Mouse (Mus musculus): Measurements from ENCODE around the gene Zbtb7b. TPM values are rescaled to one million over a fixed set of nuclear protein-coding genes. Genes with fewer than 3 reads are reported as not detected.

Gene Zbtb7b
- polyA plus RNA-seq, 1 experiment, result 35.1 TPM

DNA sequence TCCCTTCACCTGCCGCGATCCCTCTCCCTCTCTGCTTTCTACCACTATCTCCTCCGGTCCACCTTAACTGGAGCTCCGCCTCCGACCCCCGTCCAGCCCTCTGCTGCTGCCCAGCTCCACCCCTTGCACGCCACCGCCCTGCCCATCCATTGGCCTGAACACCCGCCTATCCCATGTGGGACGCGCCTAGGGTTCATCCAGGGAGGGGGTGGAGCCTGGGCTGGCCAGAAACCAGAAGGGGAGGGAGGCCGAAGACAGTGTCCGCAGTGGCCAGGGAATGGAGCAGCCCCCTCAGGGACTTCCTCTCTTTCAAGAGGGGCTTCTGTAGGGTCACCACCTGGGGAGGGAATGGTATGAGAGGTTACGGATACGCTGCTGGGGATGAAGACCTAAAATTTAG is 971 bp downstream of the Zbtb7b start:
- peak overlapping the region; percentile 84 for H3K4me3 ChIP-seq (ENCODE audit: low read depth, low read length)
- H3K27me3 ChIP-seq (ENCODE audit: control insufficient read depth, insufficient read depth, low read length, poor library complexity, severe bottlenecking), result no peaks in the 10 kb centered on the region
- H3K27ac ChIP-seq (ENCODE audit: insufficient read depth, low read length), result peak overlapping the region; percentile 80; the same call in 1 of the 2 replicates
- TF ChIP-seq EP300 (IDR thresholded peaks at IDR 0.05; ENCODE audit: insufficient read depth, low read depth, low read length), result peak; percentile 55; the same call in 1 of the 2 replicates
- TF ChIP-seq CTCF (IDR thresholded peaks at IDR 0.05; ENCODE audit: low read depth, low read length), result no peak
- TF ChIP-seq POLR2A (IDR thresholded peaks at IDR 0.05; ENCODE audit: insufficient read depth, low read length), result no peak
- H3K4me1 ChIP-seq (ENCODE audit: control insufficient read depth, insufficient read depth, low read length), result peaks cover 2% of the 10 kb centered on the region
- H3K9ac ChIP-seq (ENCODE audit: low read depth, poor library complexity, severe bottlenecking), result peak overlapping the region; percentile 52
- H3K9me3 ChIP-seq (replicated peaks; ENCODE audit: control insufficient read depth, insufficient read depth, low read length, poor library complexity, severe bottlenecking), result no peaks in the 10 kb centered on the region
- no peaks in the 10 kb centered on the region for H3K36me3 ChIP-seq (ENCODE audit: control insufficient read depth, insufficient read depth, low read length, poor library complexity, severe bottlenecking)

DNA sequence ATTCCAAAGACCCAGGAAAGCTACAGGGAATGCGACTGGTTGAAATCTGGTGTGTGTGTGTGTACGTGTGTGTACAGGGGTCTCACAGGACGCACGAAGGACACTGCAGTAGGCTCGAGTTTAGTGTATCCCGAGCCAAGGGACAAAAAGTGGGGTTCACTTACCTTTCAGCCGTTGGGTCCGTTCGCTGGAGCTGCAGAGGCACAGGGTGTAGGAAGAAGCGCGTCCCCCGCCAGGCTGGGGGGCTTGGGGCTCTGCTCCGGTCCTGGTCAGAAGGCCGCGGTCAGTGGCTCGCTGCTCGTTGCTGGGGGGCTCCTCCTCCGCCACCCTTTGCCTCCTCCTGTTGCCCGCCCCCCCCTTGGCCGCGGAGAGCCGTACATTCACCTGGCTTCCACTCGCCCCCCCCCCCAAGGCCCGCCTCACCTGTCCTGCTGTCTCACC is 1.7 kb downstream of the Zbtb7b start:
- no peaks in the 10 kb centered on the region for H3K36me3 ChIP-seq (ENCODE audit: control insufficient read depth, insufficient read depth, low read length, poor library complexity, severe bottlenecking)
- peak overlapping the region; percentile 89 for H3K9ac ChIP-seq (ENCODE audit: low read depth, poor library complexity, severe bottlenecking)
- H3K27ac ChIP-seq (ENCODE audit: insufficient read depth, low read length), result no peak overlapping the region
- no peak for TF ChIP-seq EP300 (IDR thresholded peaks at IDR 0.05; ENCODE audit: insufficient read depth, low read depth, low read length)
- H3K4me3 ChIP-seq (ENCODE audit: low read depth, low read length), result peak overlapping the region; percentile 84
- no peaks in the 10 kb centered on the region for H3K9me3 ChIP-seq (replicated peaks; ENCODE audit: control insufficient read depth, insufficient read depth, low read length, poor library complexity, severe bottlenecking)
- H3K4me1 ChIP-seq (ENCODE audit: control insufficient read depth, insufficient read depth, low read length), result peaks cover 2% of the 10 kb centered on the region
- no peaks in the 10 kb centered on the region for H3K27me3 ChIP-seq (ENCODE audit: control insufficient read depth, insufficient read depth, low read length, poor library complexity, severe bottlenecking)

DNA sequence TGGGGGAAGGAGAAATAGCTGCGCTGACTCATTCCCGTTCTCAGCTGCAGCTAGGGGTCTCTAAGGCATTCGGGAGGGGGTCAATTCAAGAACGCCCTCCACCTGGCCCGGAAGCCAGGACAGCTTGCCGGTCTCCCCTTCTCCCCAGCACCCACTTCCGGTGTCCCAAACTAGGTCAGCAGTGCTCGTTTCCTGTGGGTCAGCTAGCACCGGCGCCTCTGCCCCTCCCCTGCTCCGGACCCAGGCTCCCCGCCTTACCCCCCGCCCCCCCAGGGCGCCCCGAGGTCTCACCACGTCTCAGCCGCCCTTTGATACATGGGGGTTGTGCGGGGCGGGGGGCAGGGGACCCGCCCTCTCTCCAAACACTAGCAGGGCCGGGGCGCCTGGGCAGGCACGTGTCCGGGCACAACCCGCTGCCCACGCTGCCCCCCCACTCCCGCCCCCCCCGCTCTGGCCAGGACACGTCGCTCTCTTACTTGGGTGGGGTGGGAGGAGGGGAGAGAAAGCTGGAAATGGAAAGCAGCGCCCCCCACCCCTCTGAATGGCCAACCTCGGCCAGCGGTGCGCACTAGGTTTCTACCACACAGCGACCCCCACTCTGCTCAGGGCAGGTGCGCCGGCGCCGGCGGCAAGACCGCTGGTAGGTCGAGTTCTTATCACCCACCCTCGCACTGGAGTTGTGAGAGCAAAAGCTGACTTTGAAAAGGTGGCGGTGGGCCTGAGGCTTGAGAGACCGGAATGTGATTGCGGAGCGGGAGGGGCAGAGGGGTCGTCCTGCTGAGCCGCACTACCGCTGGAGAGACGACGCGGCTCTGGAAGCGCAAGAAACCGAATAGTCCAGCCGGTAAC is 2.7 kb downstream of the Zbtb7b start:
- H3K9ac ChIP-seq (ENCODE audit: low read depth, poor library complexity, severe bottlenecking), result peak overlapping the region; percentile 89
- H3K27me3 ChIP-seq (ENCODE audit: control insufficient read depth, insufficient read depth, low read length, poor library complexity, severe bottlenecking), result no peaks in the 10 kb centered on the region
- H3K4me1 ChIP-seq (ENCODE audit: control insufficient read depth, insufficient read depth, low read length), result peaks cover 2% of the 10 kb centered on the region
- TF ChIP-seq EP300 (IDR thresholded peaks at IDR 0.05; ENCODE audit: insufficient read depth, low read depth, low read length) (0 out of 2 replicates have a peak, but pooled peaks have one; percentile 6), POLR2A (IDR thresholded peaks at IDR 0.05; ENCODE audit: insufficient read depth, low read length) (no peak), CTCF (IDR thresholded peaks at IDR 0.05; ENCODE audit: low read depth, low read length) (no peak)
- H3K9me3 ChIP-seq (replicated peaks; ENCODE audit: control insufficient read depth, insufficient read depth, low read length, poor library complexity, severe bottlenecking), result no peaks in the 10 kb centered on the region
- H3K4me3 ChIP-seq (ENCODE audit: low read depth, low read length), result peak overlapping the region; percentile 84
- no peak overlapping the region for H3K27ac ChIP-seq (ENCODE audit: insufficient read depth, low read length)
- no peaks in the 10 kb centered on the region for H3K36me3 ChIP-seq (ENCODE audit: control insufficient read depth, insufficient read depth, low read length, poor library complexity, severe bottlenecking)

DNA sequence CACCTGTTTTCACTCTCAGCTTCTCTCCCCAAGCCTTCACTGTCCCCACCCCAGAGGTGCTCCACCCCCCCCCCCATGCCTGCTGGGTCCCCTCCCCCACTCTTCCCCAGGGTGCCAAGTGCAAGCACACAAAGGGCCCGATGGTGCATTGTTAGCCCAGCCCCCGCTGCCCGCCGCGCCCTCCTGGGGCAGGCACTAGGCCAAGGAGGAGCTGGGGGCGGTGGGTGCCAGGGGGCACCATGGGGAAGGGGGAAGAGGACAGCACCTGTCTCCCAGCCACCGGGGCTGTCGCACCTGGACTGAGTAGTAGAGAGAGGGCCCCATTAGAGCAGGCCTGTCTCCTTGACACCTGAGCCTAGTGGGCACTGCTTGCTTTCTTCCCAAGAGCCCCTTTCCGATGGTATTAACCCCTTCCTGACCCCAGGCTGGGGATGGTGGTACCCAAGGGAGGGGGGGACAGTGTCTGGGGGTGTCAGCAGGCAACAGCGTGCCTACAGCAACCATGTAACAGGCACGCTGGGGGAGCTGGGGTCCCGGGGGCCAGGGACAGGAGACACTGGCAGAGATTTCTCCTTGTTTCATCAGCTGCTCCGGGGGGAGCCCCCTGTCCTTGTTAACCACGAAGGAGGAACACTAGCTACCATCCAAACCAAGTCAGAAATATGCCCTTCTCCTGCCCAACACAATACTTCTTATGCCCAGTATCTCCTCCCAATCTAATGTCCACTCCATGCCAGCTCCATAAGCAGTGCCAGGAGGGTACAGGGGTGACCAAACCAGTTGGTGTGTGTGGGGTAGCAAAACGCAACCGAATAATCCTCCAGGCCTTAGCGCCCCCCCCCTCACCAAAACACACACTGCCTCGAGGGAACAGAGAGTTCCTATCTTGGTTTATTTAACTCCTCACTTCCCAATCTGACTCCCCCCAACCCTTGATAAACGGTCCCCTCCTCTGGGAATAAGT is 3.6 kb downstream of the Zbtb7b start:
- Histone ChIP-seq H3K9me3 (replicated peaks; ENCODE audit: control insufficient read depth, insufficient read depth, low read length, poor library complexity, severe bottlenecking) (no peaks in the 10 kb centered on the region), H3K27me3 (ENCODE audit: control insufficient read depth, insufficient read depth, low read length, poor library complexity, severe bottlenecking) (no peaks in the 10 kb centered on the region), H3K36me3 (ENCODE audit: control insufficient read depth, insufficient read depth, low read length, poor library complexity, severe bottlenecking) (no peaks in the 10 kb centered on the region), H3K27ac (ENCODE audit: insufficient read depth, low read length) (no peak overlapping the region), H3K4me3 (ENCODE audit: low read depth, low read length) (peak overlapping the region; percentile 84), H3K4me1 (ENCODE audit: control insufficient read depth, insufficient read depth, low read length) (peaks cover 2% of the 10 kb centered on the region), H3K9ac (ENCODE audit: low read depth, poor library complexity, severe bottlenecking) (peak overlapping the region; percentile 89)
- TF ChIP-seq EP300 (IDR thresholded peaks at IDR 0.05; ENCODE audit: insufficient read depth, low read depth, low read length) (no peak), CTCF (IDR thresholded peaks at IDR 0.05; ENCODE audit: low read depth, low read length) (no peak), POLR2A (IDR thresholded peaks at IDR 0.05; ENCODE audit: insufficient read depth, low read length) (no peak)

DNA sequence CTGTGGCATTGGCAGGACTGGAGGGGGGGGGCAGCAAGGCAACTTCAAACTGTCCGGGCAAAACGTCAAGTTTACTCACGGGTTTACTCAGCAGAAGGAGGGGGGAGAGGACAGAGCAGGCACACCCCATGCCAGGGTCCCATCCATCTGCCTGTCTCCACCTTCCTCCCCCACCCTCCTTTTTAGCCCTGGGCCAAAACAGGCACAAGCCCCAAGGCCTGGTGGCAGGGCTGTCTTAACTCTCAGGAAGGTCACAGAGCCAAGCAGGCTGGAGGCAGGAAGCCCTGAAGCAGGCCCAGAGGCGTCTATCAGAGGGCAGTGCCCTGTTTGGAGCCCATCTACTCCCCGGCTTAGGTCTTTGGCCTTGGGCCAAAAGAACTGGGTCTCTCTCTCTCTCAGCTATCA is 4.5 kb downstream of the Zbtb7b start:
- Histone ChIP-seq H3K4me1 (ENCODE audit: control insufficient read depth, insufficient read depth, low read length) (peaks cover 2% of the 10 kb centered on the region), H3K9ac (ENCODE audit: low read depth, poor library complexity, severe bottlenecking) (no peak overlapping the region), H3K27me3 (ENCODE audit: control insufficient read depth, insufficient read depth, low read length, poor library complexity, severe bottlenecking) (no peaks in the 10 kb centered on the region), H3K4me3 (ENCODE audit: low read depth, low read length) (no peak overlapping the region), H3K36me3 (ENCODE audit: control insufficient read depth, insufficient read depth, low read length, poor library complexity, severe bottlenecking) (no peaks in the 10 kb centered on the region), H3K27ac (ENCODE audit: insufficient read depth, low read length) (no peak overlapping the region), H3K9me3 (replicated peaks; ENCODE audit: control insufficient read depth, insufficient read depth, low read length, poor library complexity, severe bottlenecking) (no peaks in the 10 kb centered on the region)
- TF ChIP-seq POLR2A (IDR thresholded peaks at IDR 0.05; ENCODE audit: insufficient read depth, low read length), result no peak
- TF ChIP-seq CTCF (IDR thresholded peaks at IDR 0.05; ENCODE audit: low read depth, low read length), result no peak
- no peak for TF ChIP-seq EP300 (IDR thresholded peaks at IDR 0.05; ENCODE audit: insufficient read depth, low read depth, low read length)
